In the genomic region with DNA sequence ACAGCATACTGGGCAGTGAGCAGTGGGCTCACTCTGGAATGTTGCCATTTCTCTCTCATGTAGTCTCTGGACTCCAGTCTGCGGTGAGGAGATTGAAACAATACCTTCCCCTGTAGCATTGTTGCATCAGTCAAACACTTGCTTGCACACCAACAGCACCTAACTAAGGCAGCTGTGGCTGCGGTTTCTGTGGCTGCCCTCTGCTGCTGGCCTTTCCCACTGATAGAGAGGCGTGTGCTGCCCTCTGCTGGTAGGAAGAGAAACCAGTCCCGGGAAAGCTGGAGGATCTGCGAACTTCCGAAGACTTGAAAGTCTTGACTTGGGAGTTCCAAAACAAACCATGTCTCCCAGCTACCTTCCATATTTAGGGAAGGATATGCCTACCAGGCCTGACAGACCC, we compare ENCODE assay signal across 8 mouse cellular contexts.
A peak's percentile ranks its signal among the peaks of the same experiment; 100 is the strongest.
DNase-seq lines count a peak whose midpoint lies in the region; ATAC-seq lines count a peak whose summit lies in the region.

No protein-coding gene starts in this region.

- H3K36me3 ChIP-seq in forebrain, embryonic 16.5 days (ENCODE audit: control insufficient read depth, insufficient read depth) = no peaks in the 10 kb centered on the region
- H3K36me3 ChIP-seq in hindbrain, embryonic 13.5 days = no peaks in the 10 kb centered on the region

- DNase-seq in MN1 (ENCODE audit: low spot score) = peak; percentile 79
- DNase-seq in cerebellum, adult 11-12 months = peak; percentile 14
- DNase-seq in layer of hippocampus, adult 9-11 months = peak; percentile 55
- peak; percentile 89 for DNase-seq in lung, postnatal 36 days
- DNase-seq in retina, embryonic 14.5 days (ENCODE audit: low spot score) = peak; percentile 90
- DNase-seq in thymus, postnatal 4 days = peak; percentile 84

- H3K27ac ChIP-seq in forebrain, embryonic 16.5 days (ENCODE audit: low read length) = no peak overlapping the region
- H3K27ac ChIP-seq in hindbrain, embryonic 13.5 days = no peak overlapping the region

- no peaks in the 10 kb centered on the region for H3K9me3 ChIP-seq in forebrain, embryonic 16.5 days (ENCODE audit: control insufficient read depth, low read length)
- H3K9me3 ChIP-seq in hindbrain, embryonic 13.5 days = no peaks in the 10 kb centered on the region

- peak; percentile 57; the same call in 1 of the 2 replicates for ATAC-seq in forebrain, embryonic 16.5 days
- peak; percentile 66 for ATAC-seq in hindbrain, embryonic 13.5 days (ENCODE audit: low FRiP score)

- no peak overlapping the region for H3K4me2 ChIP-seq in forebrain, embryonic 16.5 days (ENCODE audit: low read length)
- no peak overlapping the region for H3K4me2 ChIP-seq in hindbrain, embryonic 13.5 days

- H3K4me1 ChIP-seq in forebrain, embryonic 16.5 days (replicated peaks; ENCODE audit: control insufficient read depth, insufficient read depth, low read length) = no peaks in the 10 kb centered on the region
- H3K4me1 ChIP-seq in hindbrain, embryonic 13.5 days (replicated peaks) = 0 out of 2 replicates have a peak, but pooled peaks cover 4% of the 10 kb centered on the region

- no peak overlapping the region for H3K9ac ChIP-seq in forebrain, embryonic 16.5 days (replicated peaks; ENCODE audit: low read depth, low read length)
- H3K9ac ChIP-seq in hindbrain, embryonic 13.5 days = no peak overlapping the region

- no peak overlapping the region for H3K4me3 ChIP-seq in forebrain, embryonic 16.5 days (replicated peaks; ENCODE audit: low read length)
- H3K4me3 ChIP-seq in hindbrain, embryonic 13.5 days = no peak overlapping the region

- peaks cover 6% of the 10 kb centered on the region; the same call in 1 of the 2 replicates for H3K27me3 ChIP-seq in forebrain, embryonic 16.5 days (replicated peaks; ENCODE audit: control insufficient read depth, insufficient read depth, low read length)
- H3K27me3 ChIP-seq in hindbrain, embryonic 13.5 days = peaks cover 14% of the 10 kb centered on the region; the same call in 1 of the 2 replicates

- 5% methylated on average over 6 of the region's 6 CpGs for WGBS in forebrain, embryonic 16.5 days
- WGBS in hindbrain, embryonic 13.5 days = 7% methylated on average over 6 of the region's 6 CpGs

Comparison
In these comparisons a context has a peak if more than half of its experiments do, and no peak if none do; other contexts are left out.
1. DNase-seq: peak in every context shown above with its lines; median percentile 90 in retina, embryonic 14.5 days; 89 in lung, postnatal 36 days; 84 in thymus, postnatal 4 days; 79 in MN1; 55 in layer of hippocampus, adult 9-11 months; 14 in cerebellum, adult 11-12 months.